Mouse (Mus musculus) thymus, adult 2 months (tissue): ENCODE measurements around the gene Fam172a.

ENCODE experiments used
- CTCF ChIP-seq: fragments of 200-500 bp; IDR thresholded peaks from 2 replicates; pipeline ENCODE4 v1.5.1; 2012; ENCODE audit warnings: mild to moderate bottlenecking, control low read depth, low read length, moderate library complexity, borderline replicate concordance; ENCODE audit not compliant: control insufficient read depth, poor library complexity, insufficient read depth; ENCODE audit errors: extremely low read depth
- POLR2A ChIP-seq: fragments of 200-500 bp; IDR thresholded peaks from 2 replicates; pipeline ENCODE4 v1.6.1; 2012; ENCODE audit warnings: mild to moderate bottlenecking, low read length, control low read depth, moderate library complexity; ENCODE audit not compliant: control insufficient read depth, poor library complexity, insufficient read depth; ENCODE audit errors: extremely low read depth

- TF ChIP-seq POLR2A (no peak), CTCF (no peak)
These were observed 460.3 kb downstream of the Fam172a start for GRCm38 (mm10) chr13:78162149-78162548.
